Mouse (Mus musculus) layer of hippocampus, adult 2 months (tissue): ENCODE results near the gene Ebi3. TPM values are rescaled to one million over a fixed set of nuclear protein-coding genes. Genes with fewer than 3 reads are reported as not detected.
A peak's percentile ranks its signal among the peaks of the same experiment; 100 is the strongest.

ENCODE experiments used
- DNase-seq, 2 experiments: peaks; one replicate each; pipeline ENCODE4 v3.0.0; 2022; ENCODE audit warnings: low spot score in 2 of 2
- H3K27ac ChIP-seq: fragments of 200-600 bp; 2 replicates; pipeline ENCODE4 v1.8.1; 2022
- H3K4me3 ChIP-seq: fragments of 200-600 bp; 2 replicates; pipeline ENCODE4 v1.8.1; 2022; ENCODE audit warnings: mild to moderate bottlenecking
- CTCF ChIP-seq: fragments of 200-600 bp; conservative IDR thresholded peaks from 2 replicates; pipeline ENCODE4 v1.8.1; 2022; ENCODE audit warnings: antibody characterized with exemption, mild to moderate bottlenecking, moderate library complexity
- total RNA-seq, 2 experiments: library from RNA; stranded (reverse); gene quantifications; 2 replicates each; pipeline ENCODE4 v1.2.3; 2021

The Ebi3 gene
- total RNA-seq, 2 experiments from 2014 or later: 1.0 to 1.6 TPM

GRCm38 (mm10) chr17:55960791-55961190, 8.4 kb downstream of the Ebi3 start:
- H3K4me3 ChIP-seq: no peak overlapping the region
- no peak for TF ChIP-seq CTCF
- no peak overlapping the region for H3K27ac ChIP-seq
- DNase-seq: no peak

DNA sequence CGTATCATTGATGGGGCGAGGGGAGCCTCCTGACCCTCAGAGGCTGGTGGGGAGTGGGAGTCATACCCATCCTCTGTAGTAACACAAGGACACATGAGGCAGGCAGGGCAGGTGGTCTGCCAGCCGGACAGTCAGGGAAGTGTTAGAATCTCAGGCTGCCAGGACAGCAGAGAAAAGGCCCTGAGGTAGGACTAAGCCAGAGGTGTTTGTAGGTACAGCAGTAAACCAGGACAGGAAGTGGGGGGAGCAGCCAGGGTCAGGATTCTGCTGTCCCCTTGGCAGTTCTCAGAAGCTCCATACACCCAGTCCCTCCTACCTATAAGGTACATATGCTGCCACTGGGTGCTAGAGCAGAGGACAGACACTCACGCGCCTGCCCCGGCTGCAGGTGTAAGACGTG, 9.2 kb downstream of the Ebi3 start:
- no peak for TF ChIP-seq CTCF
- no peak overlapping the region for H3K27ac ChIP-seq
- no peak for DNase-seq
- no peak overlapping the region for H3K4me3 ChIP-seq

GRCm38 (mm10) chr17:55963171-55963570, 10.7 kb downstream of the Ebi3 start:
- no peak for DNase-seq
- no peak for TF ChIP-seq CTCF
- H3K4me3 ChIP-seq: no peak overlapping the region
- no peak overlapping the region for H3K27ac ChIP-seq

- Histone ChIP-seq H3K4me3 (no peak overlapping the region), H3K27ac (no peak overlapping the region)
- no peak for TF ChIP-seq CTCF
- DNase-seq: no peak
These were observed 12.1 kb downstream of the Ebi3 start for GRCm38 (mm10) chr17:55964496-55964895.

GRCm38 (mm10) chr17:55964996-55965395, 12.6 kb downstream of the Ebi3 start:
- no peak for TF ChIP-seq CTCF
- no peak overlapping the region for H3K4me3 ChIP-seq
- DNase-seq: no peak

GRCm38 (mm10) chr17:55967186-55967585, 14.7 kb downstream of the Ebi3 start:
- no peak overlapping the region for H3K4me3 ChIP-seq
- no peak for TF ChIP-seq CTCF
- DNase-seq: no peak
- H3K27ac ChIP-seq: no peak overlapping the region

More at GRCm38 (mm10) chr17:55964996-55965395, 12.6 kb downstream of the Ebi3 start:
- H3K27ac ChIP-seq: no peak overlapping the region

GRCm38 (mm10) chr17:55968210-55968609, 15.8 kb downstream of the Ebi3 start:
- no peak overlapping the region for H3K4me3 ChIP-seq
- no peak for TF ChIP-seq CTCF
- DNase-seq: no peak
- no peak overlapping the region for H3K27ac ChIP-seq

GRCm38 (mm10) chr17:55969560-55969959, 17.1 kb downstream of the Ebi3 start:
- TF ChIP-seq CTCF: no peak
- Histone ChIP-seq H3K27ac (peak overlapping the region; percentile 36; the same call in 1 of the 2 replicates), H3K4me3 (no peak overlapping the region)
- DNase-seq: no peak

DNA sequence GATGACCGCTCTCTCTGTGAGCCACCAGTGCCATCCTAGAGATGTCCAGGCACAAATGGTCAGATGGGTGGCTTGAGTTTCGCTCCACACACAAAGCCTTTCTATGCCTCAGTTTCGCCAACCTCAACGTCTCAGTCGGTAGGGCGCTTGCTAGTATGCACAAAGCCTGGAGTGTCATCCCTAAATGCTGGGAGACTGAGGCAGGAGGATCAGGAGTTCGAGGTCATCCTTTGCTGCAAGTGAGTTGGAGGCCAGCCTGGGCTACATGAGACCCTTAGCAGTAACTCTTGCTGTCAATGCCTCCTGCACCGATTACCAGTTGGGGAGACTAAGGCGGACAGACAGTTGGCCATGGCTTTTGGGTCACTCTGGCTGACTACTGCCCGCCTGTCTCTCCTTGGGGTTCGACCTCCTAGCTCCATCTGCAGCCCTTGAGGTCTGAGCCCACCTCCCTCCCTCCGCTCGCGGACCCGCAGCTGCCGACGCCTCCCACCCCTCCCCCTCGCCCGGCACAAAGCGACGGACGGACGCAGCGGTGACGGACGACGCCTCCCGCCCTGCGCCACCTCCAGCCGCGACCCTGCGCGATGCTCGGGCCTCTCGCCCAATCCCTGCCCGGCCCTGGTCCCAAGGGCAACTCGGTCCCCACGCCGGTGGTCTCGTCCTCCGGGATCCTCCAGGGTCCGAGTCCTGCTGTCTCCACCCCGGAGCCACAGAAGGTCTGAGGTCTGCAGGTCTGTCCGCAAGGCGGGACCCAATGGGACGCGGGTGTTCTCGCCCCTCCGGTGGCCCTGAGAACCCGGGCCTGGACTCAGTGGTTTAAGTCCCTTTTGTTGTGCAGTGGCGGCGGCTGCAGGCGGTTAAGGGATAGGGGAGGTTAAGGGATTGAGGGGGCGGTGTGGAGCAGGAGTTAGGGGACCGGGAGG, 17.8 kb downstream of the Ebi3 start, which contains the start of gene Shd:
Shd (plus strand) TSS at position 502 of the 926 bp plus-strand sequence.
- TF ChIP-seq CTCF: no peak
- no peak for DNase-seq
- Histone ChIP-seq H3K4me3 (peak within 1 kb of the TSS; percentile 66), H3K27ac (peak within 1 kb of the TSS; percentile 60)

DNA sequence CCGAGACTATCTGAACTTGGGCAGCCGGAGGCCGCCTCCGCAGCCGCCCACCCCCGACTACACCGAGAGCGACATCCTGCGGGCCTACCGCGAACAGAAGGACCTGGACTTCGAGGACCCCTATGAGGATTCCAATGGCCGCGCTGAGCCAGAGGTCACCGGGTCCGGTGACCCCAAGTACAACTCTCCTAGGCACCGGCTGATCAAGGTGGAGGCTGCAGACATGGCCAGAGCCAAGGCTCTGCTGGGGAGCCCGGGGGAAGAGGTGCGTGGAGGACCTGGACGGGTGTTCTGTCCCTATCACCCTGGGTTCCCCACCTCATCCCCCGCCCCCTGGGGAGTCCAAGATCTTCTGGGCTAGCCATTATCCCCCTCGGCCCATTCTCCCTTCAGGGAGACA, 19.0 kb downstream of the Ebi3 start:
- peak overlapping the region; percentile 66; the same call in 1 of the 2 replicates for H3K4me3 ChIP-seq
- no peak for DNase-seq
- no peak overlapping the region for H3K27ac ChIP-seq
- no peak for TF ChIP-seq CTCF

GRCm38 (mm10) chr17:55976255-55976862, 23.9 kb downstream of the Ebi3 start:
- H3K27ac ChIP-seq: no peak overlapping the region
- peak; percentile 70 to 81 for DNase-seq
- peak; percentile 93 for TF ChIP-seq CTCF
- H3K4me3 ChIP-seq: no peak overlapping the region

GRCm38 (mm10) chr17:55977301-55977700, 24.9 kb downstream of the Ebi3 start:
- no peak overlapping the region for H3K27ac ChIP-seq
- TF ChIP-seq CTCF: no peak
- DNase-seq: no peak
- H3K4me3 ChIP-seq: no peak overlapping the region

DNA sequence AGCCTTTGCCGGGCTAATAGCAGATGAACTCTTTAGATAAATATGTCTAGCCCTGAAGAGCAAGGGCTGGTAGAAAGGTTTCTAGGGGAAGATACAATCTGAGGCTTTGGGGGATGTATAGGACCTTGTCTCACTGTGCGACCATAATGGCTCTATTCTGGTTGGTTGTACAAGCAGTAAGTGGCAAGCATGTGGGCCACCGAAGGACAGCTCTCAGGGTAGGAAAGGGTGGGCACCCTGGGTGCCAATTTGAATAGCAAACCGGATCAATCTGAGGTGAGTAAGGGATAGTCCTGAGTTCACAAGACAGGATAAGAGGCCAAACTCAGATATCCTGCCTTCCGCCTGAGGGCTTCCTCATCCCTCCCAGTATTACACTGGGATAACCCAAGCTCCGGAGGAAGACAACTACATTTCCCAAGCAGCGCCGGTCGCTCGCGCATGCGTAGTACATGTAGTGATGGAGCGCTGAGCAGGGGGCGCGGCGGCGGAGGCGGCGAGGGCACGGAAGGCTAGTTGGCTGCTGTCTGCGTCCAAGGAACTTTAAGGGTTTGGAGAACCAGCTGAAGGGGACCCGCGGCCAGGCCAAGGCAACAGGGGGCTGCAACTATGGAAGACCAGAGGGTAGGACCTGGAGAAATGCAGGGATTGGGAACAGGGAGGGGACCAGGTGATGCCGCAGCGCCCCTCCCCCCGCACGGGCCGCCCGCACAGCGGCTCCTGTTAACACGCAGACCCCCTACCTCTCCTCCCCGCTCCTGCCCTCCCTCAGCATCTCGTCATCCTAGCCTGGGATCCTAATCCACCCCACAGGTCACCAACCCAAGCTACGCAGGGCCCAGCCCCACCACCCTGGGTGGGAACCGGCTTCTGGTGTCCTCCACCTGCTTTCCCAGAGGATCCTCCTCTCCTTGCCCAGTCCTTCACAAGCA, 33.9 kb downstream of the Ebi3 start, which contains the start of gene Fsd1:
Fsd1 (plus strand) TSS at position 480 of the 932 bp plus-strand sequence.
- Histone ChIP-seq H3K27ac (peak within 1 kb of the TSS; percentile 82), H3K4me3 (peak within 1 kb of the TSS; percentile 82)
- DNase-seq: peak; percentile 82 to 83
- 0 out of 2 replicates have a peak, but pooled peaks have one; percentile 8 for TF ChIP-seq CTCF
